Mouse (Mus musculus) heart, embryonic 14.5 days (tissue): ENCODE results near the gene Phf20. TPM values are rescaled to one million over a fixed set of nuclear protein-coding genes. Genes with fewer than 3 reads are reported as not detected.

Experiments used
- ATAC-seq: fragments of 200-750 bp; cut with Nextera tagmentation; 2 replicates; pipeline ENCODE4 v1.8.0; 2017; ENCODE audit warnings: low read depth, moderate TSS enrichment; ENCODE audit not compliant: insufficient number of reproducible peaks, insufficient read depth, low FRiP score
- H3K27ac ChIP-seq, 2 experiments: fragments of 200-500 bp in 1 of 2; fragments of 300-500 bp in 1 of 2; sonication (generic) in 1 of 2; replicated peaks in 1 of 2; 2 replicates each; pipeline ENCODE4 v1.5.1; 2012 to 2014; ENCODE audit warnings: low read depth in 2 of 2, low read length in 2 of 2, control low read depth in 1 of 2, mild to moderate bottlenecking in 1 of 2, mixed read lengths in 1 of 2; ENCODE audit not compliant: control insufficient read depth in 1 of 2, insufficient read depth in 1 of 2
- H3K27me3 ChIP-seq: fragments of 300-500 bp; sonication (generic); 2 replicates; pipeline ENCODE4 v1.6.1; 2014; ENCODE audit warnings: mild to moderate bottlenecking, low read length, control low read depth; ENCODE audit not compliant: control insufficient read depth, insufficient read depth
- H3K36me3 ChIP-seq: fragments of 300-500 bp; sonication (generic); 2 replicates; pipeline ENCODE4 v1.6.1; 2014; ENCODE audit warnings: mild to moderate bottlenecking, control low read depth, low read length, mixed read lengths; ENCODE audit not compliant: control insufficient read depth, insufficient read depth
- H3K4me1 ChIP-seq, 2 experiments: fragments of 200-500 bp in 1 of 2; fragments of 300-500 bp in 1 of 2; sonication (generic) in 1 of 2; 2 replicates each; pipeline ENCODE4 v1.6.1; 2012 to 2014; ENCODE audit warnings: low read length in 2 of 2, control low read depth in 1 of 2, mixed read lengths in 1 of 2; ENCODE audit not compliant: control insufficient read depth in 2 of 2, insufficient read depth in 2 of 2
- H3K4me2 ChIP-seq: fragments of 300-500 bp; sonication (generic); 2 replicates; pipeline ENCODE4 v1.6.1; 2014; ENCODE audit warnings: mild to moderate bottlenecking, low read length
- H3K4me3 ChIP-seq, 2 experiments: fragments of 200-500 bp in 1 of 2; fragments of 300-500 bp in 1 of 2; sonication (generic) in 1 of 2; 2 replicates each; pipeline ENCODE4 v1.5.1; 2012 to 2014; ENCODE audit warnings: low read length in 2 of 2, mild to moderate bottlenecking in 2 of 2, control low read depth in 1 of 2, low read depth in 1 of 2, moderate library complexity in 1 of 2; ENCODE audit not compliant: control insufficient read depth in 1 of 2, insufficient read depth in 1 of 2
- H3K9ac ChIP-seq: fragments of 300-500 bp; sonication (generic); 2 replicates; pipeline ENCODE4 v1.6.1; 2014; ENCODE audit warnings: mild to moderate bottlenecking, low read length
- H3K9me3 ChIP-seq: fragments of 300-500 bp; sonication (generic); 2 replicates; pipeline ENCODE4 v1.6.1; 2016; ENCODE audit warnings: low read length, control low read depth; ENCODE audit not compliant: control insufficient read depth
- WGBS: fragments of 180-500 bp; shearing (Covaris S2); extraction: QIAGEN DNeasy Blood & Tissue Kit; methylation state at CpG from one replicate; pipeline ENCODE4 v1.1.7; 2014; 5-methylcytosine and 5-hydroxymethylcytosine counted together
- polyA plus RNA-seq: library from polyadenylated mRNA; unstranded; fragments of >200 nt; fragmentation: Nextera tagmentation; extraction: Ambion mirVana; gene quantifications from 2 replicates; pipeline ENCODE4 v1.2.1, GENCODE M21; 2014

Gene Phf20
- polyA plus RNA-seq, 1 experiment from 2014 or later = 44.6 TPM

DNA sequence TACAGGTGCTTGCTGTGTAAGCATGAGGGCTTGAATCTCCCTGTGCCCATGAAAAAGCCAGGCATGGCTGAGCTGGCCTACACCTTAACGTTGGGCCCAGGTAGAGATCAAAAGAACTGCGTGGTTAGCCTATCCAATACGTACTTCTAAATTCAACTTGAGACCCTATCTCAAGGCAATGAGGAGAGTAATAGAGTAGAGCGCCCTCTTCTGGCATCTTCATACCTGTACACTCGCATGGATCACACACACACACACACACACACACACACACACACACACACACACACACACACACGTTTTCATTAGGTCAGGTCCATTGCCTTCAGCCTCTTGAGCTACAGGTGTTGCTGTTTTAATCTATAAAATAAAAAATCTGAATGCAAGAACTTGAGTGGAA lies 118.5 kb downstream of the Phf20 start:
- Histone ChIP-seq H3K9ac (no peak overlapping the region), H3K9me3 (no peaks in the 10 kb centered on the region), H3K4me3 (no peak overlapping the region), H3K36me3 (no peaks in the 10 kb centered on the region), H3K27ac (no peak overlapping the region), H3K4me2 (no peak overlapping the region), H3K4me1 (peaks cover 0 to 4% of the 10 kb centered on the region in 2 experiments; a peak in 1 of 4 replicates), H3K27me3 (no peaks in the 10 kb centered on the region)
- ATAC-seq = no peak
- WGBS = 93% methylated on average over 6 of the region's 6 CpGs

DNA sequence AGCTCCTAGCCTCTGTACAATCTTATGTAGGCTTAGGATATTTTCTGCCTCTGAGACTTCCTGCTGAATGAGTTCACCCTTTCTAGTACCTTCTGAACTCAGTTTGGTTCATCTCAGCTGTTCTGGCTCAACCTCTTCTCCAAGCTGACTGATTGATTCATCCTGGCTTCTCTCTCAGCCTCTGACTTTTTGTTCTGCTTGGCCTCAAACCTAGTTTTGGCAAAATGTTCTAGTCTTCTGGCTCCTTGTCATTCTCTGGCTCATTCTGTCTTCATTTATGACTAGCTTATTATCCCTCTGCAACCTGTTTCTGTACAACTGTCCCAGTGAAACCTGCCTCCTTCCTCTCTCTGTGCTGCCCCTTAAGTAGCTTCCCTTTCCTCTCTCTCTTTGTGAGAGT lies 122.2 kb downstream of the Phf20 start:
- H3K9me3 ChIP-seq = no peaks in the 10 kb centered on the region
- ATAC-seq = no peak
- H3K9ac ChIP-seq = no peak overlapping the region
- H3K36me3 ChIP-seq = no peaks in the 10 kb centered on the region
- no peak overlapping the region for H3K27ac ChIP-seq
- no peaks in the 10 kb centered on the region for H3K27me3 ChIP-seq
- no peak overlapping the region for H3K4me3 ChIP-seq
- peaks cover under 1 to 1% of the 10 kb centered on the region in 2 experiments; a peak in 1 of 4 replicates for H3K4me1 ChIP-seq
- no peak overlapping the region for H3K4me2 ChIP-seq

DNA sequence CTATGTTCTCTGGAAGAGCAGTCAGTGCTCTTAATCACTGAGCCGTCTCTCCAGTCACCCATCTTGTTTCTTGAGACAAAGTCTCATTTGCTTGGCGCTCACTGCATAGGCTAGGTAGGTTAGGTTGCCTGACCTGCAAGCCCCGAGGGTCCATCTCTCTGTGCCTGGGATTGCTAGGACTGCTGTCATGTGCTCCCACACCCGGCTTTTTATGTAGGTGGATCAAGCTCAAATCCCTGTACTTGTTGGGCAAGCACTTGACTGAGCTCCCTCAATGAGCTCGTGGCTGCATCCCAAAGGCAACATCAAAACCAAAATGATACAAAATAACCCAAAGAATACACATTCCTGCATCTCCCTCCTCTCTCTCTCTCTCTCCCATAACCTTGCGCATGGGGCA lies 125.3 kb downstream of the Phf20 start:
- H3K27ac ChIP-seq = no peak overlapping the region
- H3K9me3 ChIP-seq = no peaks in the 10 kb centered on the region
- no peak overlapping the region for H3K9ac ChIP-seq
- 81% methylated on average over 6 of the region's 6 CpGs for WGBS
- H3K4me2 ChIP-seq = no peak overlapping the region
- H3K4me3 ChIP-seq = no peak overlapping the region
- ATAC-seq = no peak
- no peaks in the 10 kb centered on the region for H3K36me3 ChIP-seq
- H3K4me1 ChIP-seq = peaks cover 6 to 16% of the 10 kb centered on the region in 2 experiments
- H3K27me3 ChIP-seq = no peaks in the 10 kb centered on the region

DNA sequence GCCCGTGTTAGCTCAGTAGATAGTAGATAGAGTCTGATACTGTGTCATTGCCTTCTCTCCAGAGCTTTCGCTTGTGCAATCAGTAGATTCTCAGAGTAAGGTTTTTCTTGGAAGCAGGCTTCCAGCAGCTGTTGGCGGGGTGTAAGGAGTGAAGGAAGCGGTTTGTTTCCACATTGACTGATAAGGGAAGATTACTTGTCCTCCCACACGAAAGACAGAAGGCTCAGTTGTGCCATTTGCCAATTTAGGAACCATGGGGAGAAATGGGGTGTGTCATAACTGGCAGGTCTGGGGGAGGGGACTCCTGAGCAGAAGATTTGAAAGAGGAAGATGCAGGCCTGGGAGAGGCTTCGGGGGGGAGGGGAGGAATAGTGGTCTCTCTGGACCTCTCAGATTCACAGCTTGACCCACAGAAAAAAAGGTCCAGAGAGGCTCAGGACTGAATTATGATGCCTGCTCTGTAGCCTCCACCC lies 127.9 kb downstream of the Phf20 start:
- 14% methylated on average over 6 of the region's 6 CpGs for whole genome bisulfite sequencing
- no peaks in the 10 kb centered on the region for H3K36me3 ChIP-seq
- H3K9me3 ChIP-seq = no peaks in the 10 kb centered on the region
- no peaks in the 10 kb centered on the region for H3K27me3 ChIP-seq
- peaks cover 6 to 16% of the 10 kb centered on the region in 2 experiments for H3K4me1 ChIP-seq
- peak overlapping the region; percentile 22 for H3K4me2 ChIP-seq
- H3K4me3 ChIP-seq = no peak overlapping the region
- ATAC-seq = peak; percentile 60
- H3K9ac ChIP-seq = no peak overlapping the region
- H3K27ac ChIP-seq = peak overlapping the region; percentile 21 to 59

DNA sequence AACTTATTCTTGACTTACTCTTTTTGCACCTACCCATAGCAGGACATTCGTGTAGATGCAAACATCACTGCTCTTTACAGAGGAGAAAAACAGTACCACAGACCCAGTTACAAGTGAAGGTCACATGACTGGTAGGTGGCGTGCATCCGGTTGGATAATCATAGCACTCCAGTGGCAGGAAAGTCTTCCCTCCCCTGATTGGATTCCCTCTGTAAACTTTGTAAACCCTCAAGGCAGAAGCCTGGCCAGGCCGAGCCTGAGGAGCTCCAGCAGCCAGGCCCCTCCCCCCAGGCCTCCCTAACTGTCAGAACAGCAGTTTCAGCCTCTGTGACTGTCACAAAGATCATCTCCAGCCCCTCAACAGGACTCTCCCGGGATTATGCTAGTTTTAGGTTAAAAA lies 128.4 kb downstream of the Phf20 start:
- ATAC-seq = 0 out of 2 replicates have a peak, but pooled peaks have one; percentile 58
- H3K27me3 ChIP-seq = no peaks in the 10 kb centered on the region
- H3K4me1 ChIP-seq = peaks cover 6 to 16% of the 10 kb centered on the region in 2 experiments
- WGBS = 14% methylated on average over 5 of the region's 5 CpGs
- no peak overlapping the region for H3K4me3 ChIP-seq
- peak overlapping the region; percentile 22 for H3K4me2 ChIP-seq
- H3K9me3 ChIP-seq = no peaks in the 10 kb centered on the region
- H3K36me3 ChIP-seq = no peaks in the 10 kb centered on the region
- no peak overlapping the region; the same call in 1 of the 2 replicates for H3K9ac ChIP-seq
- H3K27ac ChIP-seq = peak overlapping the region; percentile 21 to 59

DNA sequence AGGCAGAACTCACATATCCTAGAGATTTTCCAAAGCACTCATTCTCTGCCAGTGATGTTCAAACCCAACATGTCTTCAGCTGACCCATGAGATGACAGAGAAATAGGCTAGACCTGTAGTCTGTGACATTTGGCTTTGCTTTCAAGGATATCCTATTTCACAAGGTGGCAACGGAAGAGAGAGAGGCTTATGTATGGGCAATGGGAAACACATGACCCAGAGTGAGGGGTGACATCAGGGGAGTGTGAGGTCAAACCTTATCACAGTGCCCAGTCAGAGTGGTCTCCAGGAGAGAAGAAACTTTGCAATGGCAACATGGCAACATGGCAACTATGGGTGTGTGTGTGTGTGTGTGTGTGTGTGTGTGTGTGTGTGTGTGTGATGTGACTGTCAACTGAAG lies 134.4 kb downstream of the Phf20 start:
- Histone ChIP-seq H3K27ac (no peak overlapping the region), H3K9me3 (no peaks in the 10 kb centered on the region), H3K27me3 (no peaks in the 10 kb centered on the region), H3K4me1 (no peaks in the 10 kb centered on the region), H3K9ac (no peak overlapping the region), H3K4me2 (no peak overlapping the region), H3K4me3 (no peak overlapping the region), H3K36me3 (no peaks in the 10 kb centered on the region)
- 77% methylated on average over 1 of the region's 1 CpGs for WGBS
- no peak for ATAC-seq

DNA sequence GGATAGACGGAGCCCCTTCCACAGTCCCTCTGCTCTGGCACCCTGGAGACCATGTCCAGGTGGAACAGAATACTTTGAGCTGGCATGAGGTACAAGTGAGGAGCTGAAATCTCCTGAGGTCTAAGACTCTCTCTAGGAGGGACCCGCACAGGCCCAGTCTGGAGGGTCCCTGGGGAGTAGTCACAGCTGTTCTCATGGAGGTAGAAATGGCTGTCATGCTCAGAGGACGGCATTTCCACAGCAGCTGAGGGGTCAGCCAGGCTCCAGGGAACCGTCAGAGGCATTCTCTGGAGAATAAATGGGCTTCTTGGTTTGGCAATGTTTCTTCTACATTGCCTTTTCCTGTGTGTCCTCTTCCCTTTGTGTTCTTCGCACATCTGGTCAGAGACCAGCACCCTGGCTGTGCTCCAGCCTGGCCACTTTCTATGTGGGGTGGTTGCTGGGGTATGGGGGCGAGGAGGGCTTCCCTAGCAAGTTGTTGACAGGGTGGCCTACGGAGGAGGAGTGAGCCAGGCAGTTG lies 135.2 kb downstream of the Phf20 start:
- no peak overlapping the region for H3K4me2 ChIP-seq
- WGBS = 70% methylated on average over 7 of the region's 7 CpGs
- no peak overlapping the region for H3K27ac ChIP-seq
- no peak overlapping the region for H3K4me3 ChIP-seq
- no peaks in the 10 kb centered on the region for H3K4me1 ChIP-seq
- no peaks in the 10 kb centered on the region for H3K9me3 ChIP-seq
- no peaks in the 10 kb centered on the region for H3K36me3 ChIP-seq
- no peaks in the 10 kb centered on the region for H3K27me3 ChIP-seq
- no peak for ATAC-seq
- no peak overlapping the region for H3K9ac ChIP-seq

DNA sequence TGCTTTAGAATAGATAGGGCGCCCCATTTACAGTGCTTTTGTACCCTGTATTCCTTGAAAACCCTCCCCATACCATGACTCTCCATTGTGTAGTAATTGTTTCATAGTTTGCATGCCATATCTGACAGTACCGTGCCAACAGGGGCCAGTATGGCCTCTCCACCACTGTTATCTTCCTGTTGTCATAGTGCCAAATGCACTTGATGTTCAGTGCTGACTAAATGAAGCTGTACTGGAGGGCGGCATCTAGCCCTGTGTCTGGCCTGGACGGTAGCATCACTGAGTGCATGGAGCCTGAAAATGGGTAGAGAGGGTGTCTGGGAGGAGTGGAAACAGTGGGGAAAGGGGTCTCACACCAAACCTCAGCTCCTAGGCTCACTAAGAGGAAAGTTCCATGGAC lies 143.8 kb downstream of the Phf20 start:
- no peak for ATAC-seq
- Histone ChIP-seq H3K4me2 (no peak overlapping the region), H3K4me3 (no peak overlapping the region), H3K4me1 (peaks cover 4 to 7% of the 10 kb centered on the region in 2 experiments), H3K27ac (no peak overlapping the region), H3K36me3 (no peaks in the 10 kb centered on the region), H3K9ac (no peak overlapping the region), H3K9me3 (no peaks in the 10 kb centered on the region), H3K27me3 (no peaks in the 10 kb centered on the region)
- 48% methylated on average over 4 of the region's 4 CpGs for WGBS
